In genomic region chr5:57803890-57804289, GRCm38 (mm10) we compare ENCODE assay signal across 32 mouse cellular contexts.
"Had no signal": no experiment of that assay in that cellular context is flagged by ENCODE, and none has a peak within 500 bp of the region (broad histone marks: within the 10 kb centered on the region; RNA-seq: fewer than 3 reads in every experiment).

No protein-coding gene starts in this region.

- H3K4me3 ChIP-seq: heart, adult 2 months; heart, embryonic 10.5 days; heart, embryonic 12.5 days; heart, embryonic 13.5 days; heart, embryonic 15.5 days; hindbrain, embryonic 10.5 days; hindbrain, embryonic 12.5 days; hindbrain, embryonic 13.5 days; hindbrain, embryonic 15.5 days; intestine, embryonic 15.5 days; layer of hippocampus, adult 2 months; left cerebral cortex, adult 2 months had no signal

- H3K9me3 ChIP-seq: heart, embryonic 10.5 days; heart, embryonic 12.5 days; heart, embryonic 13.5 days; heart, embryonic 15.5 days; hindbrain, embryonic 10.5 days; hindbrain, embryonic 12.5 days; hindbrain, embryonic 13.5 days; hindbrain, embryonic 15.5 days; intestine, embryonic 15.5 days had no signal

- H3K4me1 ChIP-seq: heart, embryonic 10.5 days; hindbrain, embryonic 10.5 days; hindbrain, embryonic 12.5 days; hindbrain, embryonic 13.5 days; hindbrain, embryonic 15.5 days; intestine, embryonic 15.5 days had no signal

- H3K36me3 ChIP-seq: heart, embryonic 10.5 days; heart, embryonic 12.5 days; heart, embryonic 13.5 days; heart, embryonic 15.5 days; hindbrain, embryonic 10.5 days; hindbrain, embryonic 12.5 days; hindbrain, embryonic 13.5 days; hindbrain, embryonic 15.5 days; intestine, embryonic 15.5 days had no signal

- H3K27ac ChIP-seq: heart, adult 2 months; heart, embryonic 10.5 days; heart, embryonic 13.5 days; heart, embryonic 15.5 days; hindbrain, embryonic 10.5 days; hindbrain, embryonic 12.5 days; hindbrain, embryonic 13.5 days; hindbrain, embryonic 14.5 days; hindbrain, embryonic 15.5 days; hindbrain, postnatal 0 days; intestine, embryonic 15.5 days; kidney, postnatal 0 days; layer of hippocampus, adult 2 months; left cerebral cortex, adult 2 months had no signal

- DNase-seq: heart, adult 18-20 months; heart, adult 2 months; heart, postnatal 10 days; heart, postnatal 14 days; heart, postnatal 4 days; kidney, adult 11 months; kidney, adult 2 months; kidney, adult 8-10 months; kidney, adult 9 months; kidney, postnatal 14 days; kidney, postnatal 25 days; kidney, postnatal 36 days; layer of hippocampus, adult 9-11 months; layer of hippocampus, postnatal 36 days had no signal

- ATAC-seq: inflammation-experienced regulatory T-cells, adult 6 months; intestine, embryonic 15.5 days; intestine, embryonic 16.5 days; intestine, postnatal 0 days had no signal

- H3K27me3 ChIP-seq: heart, embryonic 12.5 days; heart, embryonic 13.5 days; heart, embryonic 15.5 days; hindbrain, embryonic 12.5 days; hindbrain, embryonic 13.5 days; hindbrain, embryonic 15.5 days; intestine, embryonic 15.5 days had no signal

- H3K4me2 ChIP-seq: heart, embryonic 11.5 days; heart, embryonic 12.5 days; heart, embryonic 13.5 days; heart, embryonic 15.5 days; hindbrain, embryonic 12.5 days; hindbrain, embryonic 13.5 days; hindbrain, embryonic 14.5 days; hindbrain, embryonic 15.5 days; intestine, embryonic 15.5 days had no signal

- H3K9ac ChIP-seq: heart, embryonic 12.5 days; heart, embryonic 13.5 days; heart, embryonic 15.5 days; hindbrain, embryonic 12.5 days; hindbrain, embryonic 13.5 days; hindbrain, embryonic 14.5 days; hindbrain, embryonic 15.5 days; intestine, embryonic 15.5 days had no signal
